Comparison of ENCODE assay signal across 8 mouse cellular contexts in genomic region chr4:82511524-82511923, GRCm38 (mm10).
DNase-seq lines count a peak whose midpoint lies in the region; ATAC-seq lines count a peak whose summit lies in the region.

No protein-coding gene starts in this region.

- H3K27me3 ChIP-seq in forebrain, embryonic 12.5 days = no peaks in the 10 kb centered on the region
- H3K27me3 ChIP-seq in hindbrain, embryonic 11.5 days (ENCODE audit: control insufficient read depth, insufficient read depth, low read length) = no peaks in the 10 kb centered on the region
- no peaks in the 10 kb centered on the region for H3K27me3 ChIP-seq in midbrain, embryonic 16.5 days (ENCODE audit: control insufficient read depth, insufficient read depth, low read depth, low read length)

- H3K4me2 ChIP-seq in forebrain, embryonic 12.5 days = peak overlapping the region; percentile 95
- peak overlapping the region; percentile 81 for H3K4me2 ChIP-seq in hindbrain, embryonic 11.5 days (replicated peaks; ENCODE audit: low read depth, low read length)
- H3K4me2 ChIP-seq in midbrain, embryonic 16.5 days (ENCODE audit: low read length) = peak overlapping the region; percentile 62

- H3K36me3 ChIP-seq in forebrain, embryonic 12.5 days (replicated peaks) = no peaks in the 10 kb centered on the region
- no peaks in the 10 kb centered on the region for H3K36me3 ChIP-seq in hindbrain, embryonic 11.5 days (ENCODE audit: control insufficient read depth, insufficient read depth, low read length)
- no peaks in the 10 kb centered on the region for H3K36me3 ChIP-seq in midbrain, embryonic 16.5 days (ENCODE audit: control insufficient read depth, insufficient read depth, low read length)

- peak overlapping the region; percentile 71 for H3K9ac ChIP-seq in forebrain, embryonic 12.5 days
- H3K9ac ChIP-seq in hindbrain, embryonic 11.5 days (ENCODE audit: low read depth, low read length) = 0 out of 2 replicates have a peak overlapping the region, but pooled peaks have one; percentile 29
- H3K9ac ChIP-seq in midbrain, embryonic 16.5 days (ENCODE audit: low read depth, low read length) = peak overlapping the region; percentile 46; the same call in 1 of the 2 replicates

- WGBS in forebrain, embryonic 12.5 days = under 1% methylated on average over 8 of the region's 8 CpGs
- 2% methylated on average over 8 of the region's 8 CpGs for WGBS in hindbrain, embryonic 11.5 days
- WGBS in midbrain, embryonic 16.5 days = under 1% methylated on average over 8 of the region's 8 CpGs

- intact Hi-C loops in left cerebral cortex, postnatal 4 days (cut with DNase I) = loop anchor here (5.0 to 10.0 kb wide), 2 partner anchors 76 to 423 kb away; no protein-coding TSS in a partner anchor

- peaks cover 52% of the 10 kb centered on the region for H3K4me1 ChIP-seq in forebrain, embryonic 12.5 days
- peaks cover 2% of the 10 kb centered on the region; the same call in 1 of the 2 replicates for H3K4me1 ChIP-seq in hindbrain, embryonic 11.5 days (replicated peaks; ENCODE audit: control insufficient read depth, insufficient read depth, low read length)
- peaks cover 15% of the 10 kb centered on the region for H3K4me1 ChIP-seq in midbrain, embryonic 16.5 days (ENCODE audit: control insufficient read depth, insufficient read depth, low read length)

- peak overlapping the region; percentile 95 for H3K4me3 ChIP-seq in forebrain, embryonic 12.5 days (replicated peaks)
- no peak overlapping the region for H3K4me3 ChIP-seq in hindbrain, embryonic 11.5 days (ENCODE audit: low read depth, low read length)
- H3K4me3 ChIP-seq in midbrain, embryonic 16.5 days (ENCODE audit: low read depth, low read length) = peak overlapping the region; percentile 58

- H3K27ac ChIP-seq in forebrain, embryonic 12.5 days = peak overlapping the region; percentile 95
- peak overlapping the region; percentile 86 for H3K27ac ChIP-seq in hindbrain, embryonic 11.5 days (ENCODE audit: low read depth, low read length)
- peak overlapping the region; percentile 67 for H3K27ac ChIP-seq in midbrain, embryonic 16.5 days (ENCODE audit: low read length)

- peak; percentile 58 for DNase-seq in ES-CJ7 (ENCODE audit: low read depth, low spot score)
- DNase-seq in adrenal gland, postnatal 14 days = peak; percentile 74
- DNase-seq in hindbrain, embryonic 11.5 days (ENCODE audit: low spot score) = peak; percentile 89
- DNase-seq in left cerebral cortex, postnatal 4 days = peak; percentile 89
- no peak for DNase-seq in thymus, postnatal 14 days
- DNase-seq in thymus, postnatal 4 days = no peak

- H3K9me3 ChIP-seq in forebrain, embryonic 12.5 days = no peaks in the 10 kb centered on the region
- no peaks in the 10 kb centered on the region for H3K9me3 ChIP-seq in hindbrain, embryonic 11.5 days (ENCODE audit: control insufficient read depth, low read length)
- no peaks in the 10 kb centered on the region for H3K9me3 ChIP-seq in midbrain, embryonic 16.5 days (replicated peaks; ENCODE audit: control insufficient read depth, low read length, poor library complexity, severe bottlenecking)

- peak; percentile 15 for ATAC-seq in forebrain, embryonic 12.5 days (ENCODE audit: low FRiP score)
- peak; percentile 36; the same call in 1 of the 2 replicates for ATAC-seq in hindbrain, embryonic 11.5 days (ENCODE audit: low FRiP score)
- ATAC-seq in midbrain, embryonic 16.5 days = 0 out of 2 replicates have a peak, but pooled peaks have one; percentile 10

Comparison
In these comparisons a context has a peak if more than half of its experiments do, and no peak if none do; other contexts are left out.
1. DNase-seq: peak in ES-CJ7 (single experiment), adrenal gland, postnatal 14 days (single experiment), hindbrain, embryonic 11.5 days (single experiment) and left cerebral cortex, postnatal 4 days (single experiment); none in thymus, postnatal 14 days (single experiment) and thymus, postnatal 4 days (single experiment).
2. Peak in every context shown above with its lines, with median percentiles within 50 percentile points of each other: ATAC-seq, H3K27ac ChIP-seq, H3K4me2 ChIP-seq and H3K9ac ChIP-seq.